Mouse (Mus musculus): ENCODE results near the gene Sppl3.
A peak's percentile ranks its signal among the peaks of the same experiment; 100 is the strongest.
"Not testable (repeated sequence)": the region's sequence is repeated elsewhere in the genome, so short reads cannot be mapped to it uniquely, and the experiment has no call there.

The Sppl3 gene

GRCm38 (mm10) chr5:115074749-115075148, 63.8 kb downstream of the Sppl3 start:
- DNase-seq (ENCODE audit: low spot score) = no peak

GRCm38 (mm10) chr5:115076144-115076901, 65.4 kb downstream of the Sppl3 start:
- peak; percentile 21 for DNase-seq (ENCODE audit: low spot score)

DNA sequence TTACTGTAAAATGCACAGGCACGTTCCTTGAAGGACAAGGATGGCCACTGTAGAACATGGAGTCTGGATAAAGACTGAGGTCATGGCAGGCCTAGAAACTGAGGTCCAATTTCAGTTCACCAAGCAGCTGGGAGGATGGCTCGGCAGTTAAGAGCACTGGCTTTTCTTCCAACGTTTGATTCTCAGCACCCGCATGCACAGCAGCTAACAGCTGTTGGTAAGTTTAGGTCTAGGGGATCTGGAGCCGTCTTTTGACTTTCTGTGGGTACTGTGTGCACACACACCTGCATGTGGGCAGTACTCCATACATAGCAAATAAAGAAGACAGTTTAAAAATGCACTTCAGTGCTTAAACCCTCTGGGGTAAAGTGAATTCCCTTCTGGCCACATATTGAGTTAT, 70.7 kb downstream of the Sppl3 start:
- DNase-seq (ENCODE audit: low spot score) = no peak

- no peak for DNase-seq (ENCODE audit: low spot score)
Observed at GRCm38 (mm10) chr5:115083492-115083891, 72.6 kb downstream of the Sppl3 start.

- DNase-seq (ENCODE audit: low spot score) = no peak
Observed at GRCm38 (mm10) chr5:115085675-115086074, 74.7 kb downstream of the Sppl3 start.

DNA sequence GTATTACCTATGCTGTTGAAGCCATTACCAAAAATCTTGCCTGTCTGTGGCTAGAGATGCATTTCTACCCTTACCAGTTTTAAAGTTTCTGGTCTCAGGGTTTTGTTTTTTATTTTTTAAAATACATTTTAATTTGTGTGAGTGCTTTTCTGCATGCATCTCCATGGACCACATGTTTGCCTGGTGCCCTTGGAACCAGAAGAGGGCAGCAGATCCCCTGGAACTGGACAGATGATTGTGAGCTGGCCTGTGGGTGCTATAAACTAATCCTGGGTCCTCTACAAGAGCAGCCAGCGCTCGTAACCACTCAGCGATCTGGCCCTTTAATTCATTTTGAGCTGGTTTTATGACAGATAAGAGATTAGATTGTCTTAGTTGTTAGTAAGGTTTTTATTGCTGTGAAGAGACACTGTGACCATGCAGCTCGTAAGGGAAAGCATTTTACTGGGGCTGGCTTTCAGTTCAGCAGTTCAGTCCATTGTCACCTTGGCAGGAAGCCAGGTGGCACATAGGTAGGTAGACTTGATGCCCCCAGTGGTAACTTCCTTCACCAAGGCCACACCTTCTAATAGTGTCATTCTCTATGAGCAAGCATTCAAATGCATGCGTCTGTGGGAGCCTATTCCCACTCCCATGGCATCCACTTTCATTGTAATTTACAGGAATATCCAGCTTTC, 78.8 kb downstream of the Sppl3 start:
- no peak for DNase-seq (ENCODE audit: low spot score)

DNA sequence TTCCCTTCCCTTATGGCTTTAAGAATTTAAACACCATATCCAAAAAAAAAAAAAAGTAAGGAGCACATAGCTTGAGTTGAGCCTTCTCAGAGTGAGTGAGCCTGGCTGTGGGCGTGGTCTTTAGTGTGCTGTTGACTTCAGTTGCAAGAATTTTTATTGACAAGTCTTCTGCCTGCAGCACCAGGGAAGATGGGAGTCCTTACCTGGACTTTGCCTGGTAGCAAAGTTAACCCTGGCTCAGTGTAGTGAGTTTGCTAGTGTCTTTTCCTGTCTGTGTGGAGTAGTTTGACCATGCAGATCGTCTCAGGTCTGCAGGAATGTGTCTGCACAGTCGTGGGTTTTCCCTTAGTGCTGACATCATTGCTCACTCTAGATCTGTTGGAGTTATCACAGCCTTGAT, 80.1 kb downstream of the Sppl3 start:
- no peak for DNase-seq (ENCODE audit: low spot score)

DNA sequence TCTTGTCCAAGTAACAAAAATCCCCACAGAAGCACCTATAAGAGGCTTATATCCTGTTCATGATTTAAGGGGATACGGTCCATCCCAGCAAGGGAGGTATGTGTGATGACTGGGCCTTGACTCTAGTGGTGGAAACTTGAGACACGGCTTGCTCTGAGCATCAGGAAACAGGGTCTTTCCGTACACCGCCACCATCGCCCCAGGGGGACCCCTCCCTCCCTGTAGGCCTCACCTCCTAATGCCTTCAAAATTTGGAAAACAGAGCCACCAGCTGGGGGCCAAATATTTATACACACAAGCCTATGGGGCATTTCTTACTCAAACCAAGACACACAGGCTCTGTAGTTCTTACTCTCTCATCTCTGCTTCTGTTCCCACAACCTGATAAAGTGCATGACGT, 80.8 kb downstream of the Sppl3 start:
- DNase-seq (ENCODE audit: low spot score) = no peak

GRCm38 (mm10) chr5:115098195-115098594, 87.3 kb downstream of the Sppl3 start, which contains the start of gene Gm10401:
Gene Gm10401, minus strand, starts transcription at chr5:115098295.
- no peak for DNase-seq (ENCODE audit: low spot score)

DNA sequence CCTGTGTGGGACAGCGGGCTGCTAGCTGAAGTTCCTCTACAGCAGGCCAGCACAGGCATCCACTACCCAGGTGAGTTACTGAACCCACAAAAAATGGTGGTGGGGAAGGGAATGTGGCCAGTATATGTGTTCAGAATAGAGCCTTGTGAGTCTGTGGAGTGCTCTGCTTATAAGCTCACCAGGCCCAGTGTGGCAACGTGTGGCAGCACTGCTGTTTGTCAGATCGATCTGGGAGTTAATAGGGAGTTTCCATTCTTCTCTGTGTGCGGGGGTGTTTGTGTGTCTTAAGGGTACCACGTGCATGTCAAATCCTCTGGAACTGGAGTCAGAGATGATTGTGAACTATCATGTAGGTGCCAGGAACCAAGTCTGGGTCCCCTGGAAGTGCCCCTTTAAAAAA, 88.6 kb downstream of the Sppl3 start:
- DNase-seq (ENCODE audit: low spot score) = no peak

- no peak for DNase-seq (ENCODE audit: low spot score)
Observed at GRCm38 (mm10) chr5:115099991-115100390, 89.1 kb downstream of the Sppl3 start.

DNA sequence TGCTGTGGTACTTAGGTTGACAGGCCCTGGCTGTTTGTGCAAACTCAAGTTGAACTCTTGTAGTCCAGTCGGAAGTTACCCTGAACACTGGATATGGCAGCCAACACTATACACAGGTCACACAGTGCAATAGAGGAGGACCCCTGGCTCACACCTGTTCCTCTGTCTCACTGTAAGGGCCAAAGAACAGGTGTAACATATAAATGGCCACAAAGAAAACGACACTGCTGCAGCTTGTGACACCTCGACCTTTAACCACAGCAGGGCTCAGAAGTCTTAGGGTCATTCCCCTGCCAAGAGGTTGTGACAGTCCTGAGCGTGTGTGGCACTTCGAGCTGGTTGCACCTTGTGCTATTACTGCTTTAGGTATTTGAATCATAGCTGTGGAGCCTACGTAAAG, 89.5 kb downstream of the Sppl3 start:
- DNase-seq (ENCODE audit: low spot score) = no peak

DNA sequence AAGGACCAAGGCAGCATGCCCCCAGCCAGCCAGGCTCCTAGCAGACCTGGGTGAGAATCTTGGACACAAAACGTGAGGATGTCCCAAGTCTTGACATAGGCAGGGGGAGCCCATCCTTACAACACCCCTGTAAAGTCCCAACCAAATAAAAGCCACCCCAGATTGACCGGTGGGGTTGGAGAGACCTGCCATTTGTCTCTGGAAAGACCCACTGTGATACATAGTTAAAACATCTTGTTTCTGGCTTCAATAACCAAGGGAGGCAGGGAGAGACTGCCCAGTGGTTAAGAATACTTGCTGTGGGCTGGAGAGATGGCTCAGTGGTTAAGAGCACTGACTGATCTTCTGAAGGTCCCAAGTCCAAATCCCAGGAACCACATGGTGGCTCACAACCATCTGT, 91.3 kb downstream of the Sppl3 start:
- DNase-seq (ENCODE audit: low spot score) = no peak

- DNase-seq (ENCODE audit: low spot score) = not testable (repeated sequence)
Observed at GRCm38 (mm10) chr5:115103253-115103652, 92.3 kb downstream of the Sppl3 start.

DNA sequence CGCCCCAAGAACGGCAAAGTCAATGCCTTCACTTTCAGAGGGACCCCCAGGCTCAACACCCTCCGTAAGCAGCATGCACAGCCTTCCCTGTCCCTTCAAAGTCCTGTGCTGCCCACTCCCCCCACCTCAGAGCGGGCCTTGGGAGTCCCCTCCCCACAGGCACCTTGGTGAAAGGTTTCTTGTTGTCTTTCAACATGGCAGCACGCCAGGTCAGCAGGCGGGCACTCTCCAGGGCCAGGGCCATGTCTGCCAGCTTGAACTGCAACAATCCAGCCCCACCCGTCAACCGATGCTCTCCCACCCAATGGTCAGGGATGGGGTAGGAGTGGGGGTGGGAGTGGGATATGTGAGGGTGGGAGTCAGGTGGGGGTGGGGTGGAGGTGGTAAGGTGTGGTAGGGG, 100.2 kb downstream of the Sppl3 start:
- DNase-seq (ENCODE audit: low spot score) = no peak

DNA sequence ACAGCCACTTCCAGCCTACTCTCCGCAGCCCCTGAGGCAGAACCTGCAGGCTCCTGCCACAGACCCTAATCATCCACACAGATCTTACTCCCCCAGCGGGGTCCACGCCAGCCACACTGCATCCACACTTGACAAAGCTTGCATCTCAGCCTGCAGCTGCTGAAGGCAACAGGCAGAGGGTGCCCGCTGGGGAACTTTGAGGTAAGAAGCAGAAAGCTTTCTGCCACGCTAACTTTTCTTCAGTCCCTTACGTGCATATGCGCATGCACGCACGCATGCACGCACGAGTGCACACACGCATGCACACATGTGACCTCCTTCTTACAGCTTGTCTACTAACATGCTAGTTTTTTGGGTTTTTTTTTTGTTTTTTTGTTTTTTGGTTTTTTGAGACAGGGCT, 102.3 kb downstream of the Sppl3 start:
- DNase-seq (ENCODE audit: low spot score) = no peak

DNA sequence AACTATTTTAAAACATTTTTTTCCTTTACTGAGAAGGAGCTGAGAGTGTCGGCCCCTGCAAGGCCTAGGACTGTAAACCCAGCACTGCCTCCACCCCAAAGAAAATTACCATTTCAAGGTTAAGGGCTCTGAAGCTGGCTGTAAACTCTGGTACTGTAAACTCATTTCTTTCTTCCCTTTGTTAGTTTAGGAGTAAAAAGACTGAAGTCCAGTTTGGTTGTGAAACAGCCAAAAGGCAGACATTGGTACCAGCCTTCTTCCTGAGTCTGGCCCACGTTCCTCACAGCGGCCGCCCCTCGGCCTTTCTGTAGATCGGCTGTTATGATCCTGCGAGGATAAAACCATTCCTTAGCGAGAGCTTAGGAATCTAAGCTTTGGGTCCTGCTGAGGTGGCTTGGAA, 103.6 kb downstream of the Sppl3 start:
- no peak for DNase-seq (ENCODE audit: low spot score)

- no peak for DNase-seq (ENCODE audit: low spot score)
Observed at GRCm38 (mm10) chr5:115116426-115116825, 105.5 kb downstream of the Sppl3 start.

- DNase-seq (ENCODE audit: low spot score) = no peak
Observed at GRCm38 (mm10) chr5:115117467-115117866, 106.5 kb downstream of the Sppl3 start.

DNA sequence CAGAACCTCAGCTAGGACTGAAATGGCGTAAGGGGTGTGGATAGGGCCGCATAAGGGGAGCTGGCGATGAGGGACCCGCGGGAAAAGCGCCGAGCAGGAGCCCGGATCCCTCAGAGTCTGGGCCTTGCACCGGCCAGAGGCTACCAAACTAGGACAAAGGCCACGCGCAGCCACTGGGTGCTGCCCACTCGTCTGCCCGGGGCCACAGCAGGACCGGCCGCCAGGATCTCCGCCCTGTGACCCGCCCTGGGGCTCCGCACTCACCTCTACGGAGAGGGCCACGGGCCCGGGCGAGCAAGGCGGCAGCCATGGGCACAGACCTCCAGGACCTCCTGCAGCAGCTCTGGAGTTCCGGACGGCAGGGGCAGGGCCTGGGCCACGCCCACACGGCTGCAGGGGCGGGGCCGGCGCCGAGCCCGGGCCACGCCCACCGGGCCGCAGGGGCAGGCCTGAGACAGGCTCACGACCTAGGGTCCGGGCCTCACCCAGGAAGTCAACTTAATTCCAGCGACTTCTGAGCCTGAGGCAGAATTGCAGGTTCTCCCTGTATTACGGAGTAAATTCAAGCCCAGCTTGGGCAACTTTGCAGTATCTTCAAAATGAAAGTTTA, 108.1 kb downstream of the Sppl3 start, which contains the start of gene Acads:
Gene Acads (minus strand): TSS at position 386 of the 610 bp plus-strand sequence.
- peak; percentile 63 for DNase-seq (ENCODE audit: low spot score)

DNA sequence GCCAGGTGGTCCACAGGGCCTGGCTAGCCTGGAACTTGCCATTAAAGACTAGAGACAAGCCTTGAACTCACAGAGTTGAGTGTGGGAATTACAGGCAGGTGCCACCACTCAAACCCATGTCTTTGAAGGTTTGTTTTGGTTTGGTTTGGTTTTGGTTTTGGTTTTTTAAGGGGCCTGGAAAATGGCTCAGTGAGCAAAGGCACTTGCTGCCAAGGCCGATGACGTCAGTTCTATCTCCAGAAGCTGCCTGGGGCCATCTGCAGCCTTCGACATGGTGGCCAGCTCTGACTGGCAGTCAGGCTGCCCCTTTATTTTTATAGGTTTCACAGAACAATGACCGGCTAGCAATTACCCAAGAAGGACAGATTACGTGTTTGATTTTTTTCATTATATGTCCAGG, 110.0 kb downstream of the Sppl3 start:
- no peak for DNase-seq (ENCODE audit: low spot score)

GRCm38 (mm10) chr5:115124690-115125089, 113.8 kb downstream of the Sppl3 start:
- no peak for DNase-seq (ENCODE audit: low spot score)

DNA sequence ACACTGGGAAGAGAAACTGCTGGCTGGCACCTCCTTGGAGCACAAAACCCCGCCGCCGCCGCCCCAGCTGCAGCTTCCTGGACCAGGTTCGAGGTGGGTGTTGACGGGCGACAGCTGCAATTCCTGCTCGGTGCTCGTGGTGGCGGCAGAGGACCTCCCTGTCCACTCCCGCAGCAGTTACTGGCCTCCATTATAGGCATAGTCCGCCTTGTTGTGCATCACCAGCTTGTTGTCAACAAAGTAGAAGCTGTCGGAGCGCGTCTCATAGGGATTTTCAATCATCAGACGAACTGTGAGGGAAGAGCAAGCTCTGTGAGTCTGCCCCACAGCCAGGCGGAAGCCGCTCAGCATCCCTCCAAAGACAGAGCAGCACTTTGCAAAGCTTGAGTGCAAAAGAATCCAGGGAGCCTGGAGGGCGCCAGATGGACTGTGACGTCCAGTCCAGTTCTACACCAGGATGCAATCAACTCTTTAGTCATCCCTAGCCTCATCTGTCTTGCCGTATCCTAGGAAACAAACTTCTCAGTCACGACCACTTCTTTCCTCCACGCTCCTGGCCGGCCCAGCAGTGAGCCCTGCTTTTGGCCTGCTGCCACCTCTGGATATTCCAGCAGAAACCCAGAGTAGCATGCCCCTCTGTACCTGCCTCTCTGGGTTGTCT, 114.4 kb downstream of the Sppl3 start:
- peak; percentile 69 for DNase-seq (ENCODE audit: low spot score)
